Mouse (Mus musculus) liver, embryonic 11.5 days (tissue): ENCODE measurements around the gene Lsm4. TPM values are rescaled to one million over a fixed set of nuclear protein-coding genes. Genes with fewer than 3 reads are reported as not detected.
A peak's percentile ranks its signal among the peaks of the same experiment; 100 is the strongest.

ENCODE experiments used
- ATAC-seq: fragments of 200-750 bp; cut with Nextera tagmentation; replicated peaks from 2 replicates; pipeline ENCODE4 v1.8.0; 2017; ENCODE audit warnings: moderate number of reproducible peaks, mild to moderate bottlenecking, moderate TSS enrichment, moderate library complexity; ENCODE audit not compliant: low FRiP score
- DNase-seq: peaks from one replicate; pipeline ENCODE4 v3.0.0-alpha.2; 2017; ENCODE audit warnings: low spot score
- H3K27ac ChIP-seq: fragments of 300-500 bp; sonication (generic); 2 replicates; pipeline ENCODE4 v1.5.1; 2014; ENCODE audit warnings: mild to moderate bottlenecking, low read depth, low read length, control low read depth
- H3K27me3 ChIP-seq: fragments of 300-500 bp; sonication (generic); replicated peaks from 2 replicates; pipeline ENCODE4 v1.6.1; 2014; ENCODE audit warnings: low read length, mixed read lengths; ENCODE audit not compliant: control insufficient read depth, insufficient read depth
- H3K36me3 ChIP-seq: fragments of 300-500 bp; sonication (generic); 2 replicates; pipeline ENCODE4 v1.6.1; 2014; ENCODE audit warnings: mild to moderate bottlenecking, low read length, moderate library complexity, mixed read lengths; ENCODE audit not compliant: control insufficient read depth, insufficient read depth
- H3K4me1 ChIP-seq: fragments of 300-500 bp; sonication (generic); replicated peaks from 2 replicates; pipeline ENCODE4 v1.6.1; 2014; ENCODE audit warnings: low read length, mixed read lengths; ENCODE audit not compliant: control insufficient read depth, insufficient read depth
- H3K4me2 ChIP-seq: fragments of 300-500 bp; sonication (generic); 2 replicates; pipeline ENCODE4 v1.6.1; 2014; ENCODE audit warnings: mild to moderate bottlenecking, control low read depth, moderate library complexity
- H3K4me3 ChIP-seq: fragments of 300-500 bp; sonication (generic); 2 replicates; pipeline ENCODE4 v1.5.1; 2014; ENCODE audit warnings: low read depth, low read length, control low read depth
- H3K9ac ChIP-seq: fragments of 300-500 bp; sonication (generic); 2 replicates; pipeline ENCODE4 v1.6.1; 2014; ENCODE audit warnings: low read depth, low read length, control low read depth
- H3K9me3 ChIP-seq: fragments of 300-500 bp; sonication (generic); 2 replicates; pipeline ENCODE4 v1.6.1; 2016; ENCODE audit warnings: low read length, inconsistent platforms, mixed read lengths; ENCODE audit not compliant: control insufficient read depth
- WGBS: fragments of 180-500 bp; shearing (Covaris S2); extraction: QIAGEN DNeasy Blood & Tissue Kit; methylation state at CpG from one replicate; pipeline ENCODE4 v1.1.7; 2014; 5-methylcytosine and 5-hydroxymethylcytosine counted together
- polyA plus RNA-seq: library from polyadenylated mRNA; unstranded; fragments of >200 nt; fragmentation: Nextera tagmentation; extraction: Ambion mirVana; gene quantifications from 2 replicates; pipeline ENCODE4 v1.2.1, GENCODE M21; 2014

The Lsm4 gene
- polyA plus RNA-seq, 1 experiment from 2014 or later: 357 TPM

- ATAC-seq (no peak), DNase-seq (no peak)
- Histone ChIP-seq H3K9ac (no peak overlapping the region), H3K4me2 (no peak overlapping the region), H3K27ac (peak overlapping the region; percentile 55; the same call in 1 of the 2 replicates), H3K27me3 (no peaks in the 10 kb centered on the region), H3K4me3 (no peak overlapping the region), H3K36me3 (peaks cover 11% of the 10 kb centered on the region), H3K4me1 (peaks cover 35% of the 10 kb centered on the region), H3K9me3 (no peaks in the 10 kb centered on the region)
Observed at GRCm38 (mm10) chr8:70646775-70647174, 26.3 kb upstream of the Lsm4 start.

- Histone ChIP-seq H3K9ac (0 out of 2 replicates have a peak overlapping the region, but pooled peaks have one; percentile 14), H3K4me2 (no peak overlapping the region), H3K36me3 (peaks cover 15% of the 10 kb centered on the region), H3K4me3 (no peak overlapping the region), H3K27ac (peak overlapping the region; percentile 55; the same call in 1 of the 2 replicates), H3K9me3 (no peaks in the 10 kb centered on the region), H3K4me1 (peaks cover 35% of the 10 kb centered on the region), H3K27me3 (no peaks in the 10 kb centered on the region)
- WGBS: 60% methylated on average over 8 of the region's 8 CpGs
- ATAC-seq (no peak), DNase-seq (no peak)
Observed at GRCm38 (mm10) chr8:70647343-70648163, 25.5 kb upstream of the Lsm4 start.

- no peaks in the 10 kb centered on the region for H3K27me3 ChIP-seq
- ATAC-seq (no peak), DNase-seq (no peak)
- H3K36me3 ChIP-seq: peaks cover 15% of the 10 kb centered on the region
- WGBS: 33% methylated on average over 1 of the region's 1 CpGs
- H3K4me1 ChIP-seq: peaks cover 35% of the 10 kb centered on the region
- no peaks in the 10 kb centered on the region for H3K9me3 ChIP-seq
- H3K9ac ChIP-seq: no peak overlapping the region; the same call in 1 of the 2 replicates
- H3K4me2 ChIP-seq: no peak overlapping the region
- no peak overlapping the region for H3K27ac ChIP-seq
- no peak overlapping the region for H3K4me3 ChIP-seq
Observed at GRCm38 (mm10) chr8:70648164-70648442, 24.9 kb upstream of the Lsm4 start.

- no peak for ATAC-seq
- Histone ChIP-seq H3K9me3 (no peaks in the 10 kb centered on the region), H3K4me2 (no peak overlapping the region), H3K4me3 (no peak overlapping the region), H3K9ac (no peak overlapping the region), H3K4me1 (peaks cover 35% of the 10 kb centered on the region), H3K27ac (no peak overlapping the region), H3K27me3 (no peaks in the 10 kb centered on the region), H3K36me3 (peaks cover 15% of the 10 kb centered on the region)
- no peak for DNase-seq
- 59% methylated on average over 3 of the region's 3 CpGs for WGBS
Observed at GRCm38 (mm10) chr8:70648921-70649320, 24.1 kb upstream of the Lsm4 start.

- no peak for DNase-seq
- Histone ChIP-seq H3K4me3 (no peak overlapping the region), H3K36me3 (peaks cover 15% of the 10 kb centered on the region), H3K9me3 (no peaks in the 10 kb centered on the region), H3K27me3 (no peaks in the 10 kb centered on the region), H3K9ac (no peak overlapping the region), H3K4me2 (no peak overlapping the region), H3K27ac (no peak overlapping the region), H3K4me1 (peaks cover 35% of the 10 kb centered on the region)
- ATAC-seq: 0 out of 2 replicates have a peak, but pooled peaks have one; percentile 11
- 80% methylated on average over 4 of the region's 4 CpGs for WGBS
Observed at GRCm38 (mm10) chr8:70649324-70649723, 23.7 kb upstream of the Lsm4 start.

- no peak overlapping the region for H3K27ac ChIP-seq
- peaks cover 35% of the 10 kb centered on the region for H3K4me1 ChIP-seq
- no peaks in the 10 kb centered on the region for H3K27me3 ChIP-seq
- no peak overlapping the region for H3K9ac ChIP-seq
- no peak overlapping the region for H3K4me3 ChIP-seq
- H3K9me3 ChIP-seq: no peaks in the 10 kb centered on the region
- DNase-seq (no peak), ATAC-seq (no peak)
- peaks cover 15% of the 10 kb centered on the region for H3K36me3 ChIP-seq
- H3K4me2 ChIP-seq: no peak overlapping the region
- WGBS: 93% methylated on average over 17 of the region's 17 CpGs
Observed at GRCm38 (mm10) chr8:70650351-70650750, 22.7 kb upstream of the Lsm4 start.

GRCm38 (mm10) chr8:70653226-70653625 is 19.8 kb upstream of the Lsm4 start:
- DNase-seq (no peak), ATAC-seq (no peak)
- H3K9me3 ChIP-seq: no peaks in the 10 kb centered on the region
- H3K4me2 ChIP-seq: no peak overlapping the region
- H3K27me3 ChIP-seq: no peaks in the 10 kb centered on the region
- H3K36me3 ChIP-seq: peaks cover 15% of the 10 kb centered on the region
- H3K4me3 ChIP-seq: no peak overlapping the region
- no peak overlapping the region for H3K27ac ChIP-seq
- H3K9ac ChIP-seq: no peak overlapping the region
- WGBS: 48% methylated on average over 2 of the region's 2 CpGs
- peaks cover 19% of the 10 kb centered on the region for H3K4me1 ChIP-seq

- ATAC-seq (no peak), DNase-seq (no peak)
- Histone ChIP-seq H3K27me3 (no peaks in the 10 kb centered on the region), H3K4me3 (no peak overlapping the region), H3K9me3 (no peaks in the 10 kb centered on the region), H3K4me1 (peaks cover 16% of the 10 kb centered on the region), H3K36me3 (peaks cover 13% of the 10 kb centered on the region), H3K9ac (no peak overlapping the region), H3K4me2 (no peak overlapping the region), H3K27ac (no peak overlapping the region)
- WGBS: 30% methylated on average over 1 of the region's 1 CpGs
Observed at GRCm38 (mm10) chr8:70654121-70654520, 18.9 kb upstream of the Lsm4 start.

GRCm38 (mm10) chr8:70655469-70655868 is 17.6 kb upstream of the Lsm4 start:
- no peaks in the 10 kb centered on the region for H3K27me3 ChIP-seq
- H3K9me3 ChIP-seq: no peaks in the 10 kb centered on the region
- WGBS: 77% methylated on average over 2 of the region's 2 CpGs
- no peak overlapping the region for H3K9ac ChIP-seq
- H3K27ac ChIP-seq: no peak overlapping the region
- ATAC-seq (no peak), DNase-seq (no peak)
- H3K4me2 ChIP-seq: no peak overlapping the region
- H3K4me1 ChIP-seq: peaks cover 13% of the 10 kb centered on the region
- peaks cover 8% of the 10 kb centered on the region; the same call in 1 of the 2 replicates for H3K36me3 ChIP-seq
- H3K4me3 ChIP-seq: no peak overlapping the region
